Mouse (Mus musculus): Measurements from ENCODE around the gene Diras1.

DNA sequence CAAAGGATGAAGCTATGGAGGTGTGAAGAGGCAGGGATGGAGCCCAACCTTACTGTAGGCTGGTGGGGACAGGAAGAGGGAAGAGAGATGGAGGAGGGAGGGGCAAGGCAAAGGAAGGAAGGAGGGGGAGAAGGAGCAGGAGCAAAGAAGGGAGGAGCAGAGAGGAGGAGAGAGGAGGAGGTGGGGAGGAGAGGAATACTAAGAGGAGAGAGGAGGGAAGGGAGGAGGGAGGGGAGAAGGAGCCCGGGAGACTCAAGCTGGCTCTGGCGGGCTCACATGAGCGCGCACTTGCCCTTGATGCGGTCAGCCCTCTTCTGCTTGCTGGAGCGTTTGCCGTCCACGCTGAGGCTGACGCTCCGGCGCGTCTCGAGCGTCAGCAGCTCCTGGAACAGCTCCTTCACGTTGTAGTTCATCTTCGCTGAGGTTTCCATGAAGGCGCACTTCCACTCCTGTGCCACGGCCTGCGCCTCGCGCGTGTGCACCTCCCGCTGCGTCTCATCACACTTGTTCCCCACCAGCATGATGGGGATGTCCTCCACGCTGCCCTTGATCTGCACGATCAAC lies 3.8 kb downstream of the Diras1 start:
- TF ChIP-seq EP300 (IDR thresholded peaks at IDR 0.05; ENCODE audit: low read depth), result no peak
- no peak for TF ChIP-seq CTCF (IDR thresholded peaks at IDR 0.05; ENCODE audit: low read depth)
